Mouse (Mus musculus): Measurements from ENCODE around the gene Tm4sf4. TPM values are rescaled to one million over a fixed set of nuclear protein-coding genes. Genes with fewer than 3 reads are reported as not detected.
A peak's percentile ranks its signal among the peaks of the same experiment; 100 is the strongest.

Tm4sf4 gene
- polyA plus RNA-seq, 1 experiment = 0.07 TPM

DNA sequence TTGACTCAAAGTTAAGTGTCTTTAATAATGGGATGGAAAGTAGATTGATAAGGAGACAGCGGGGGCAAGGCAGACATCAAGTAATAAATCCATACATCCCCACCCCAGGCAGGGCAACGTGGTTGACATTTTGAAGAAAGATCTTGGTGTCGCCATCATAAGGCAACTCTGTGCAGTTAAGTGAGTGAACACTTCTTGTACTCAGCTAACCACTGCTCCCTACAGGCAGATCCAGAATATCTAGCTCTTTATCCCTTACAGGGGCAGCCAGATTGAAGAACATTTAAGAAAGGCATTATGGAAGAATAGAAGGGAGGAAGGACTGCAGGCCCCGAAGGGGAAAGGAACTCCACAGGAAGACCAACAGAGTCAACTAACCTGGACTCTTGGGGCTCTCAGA lies 4.4 kb downstream of the Tm4sf4 start:
- TF ChIP-seq CTCF (IDR thresholded peaks at IDR 0.05; ENCODE audit: insufficient read depth, low read length) (no peak; the same call in 1 of the 2 replicates), POLR2A (IDR thresholded peaks at IDR 0.05; ENCODE audit: borderline replicate concordance, extremely low read depth, low read depth, low read length) (no peak)
- peak; percentile 35 for DNase-seq

DNA sequence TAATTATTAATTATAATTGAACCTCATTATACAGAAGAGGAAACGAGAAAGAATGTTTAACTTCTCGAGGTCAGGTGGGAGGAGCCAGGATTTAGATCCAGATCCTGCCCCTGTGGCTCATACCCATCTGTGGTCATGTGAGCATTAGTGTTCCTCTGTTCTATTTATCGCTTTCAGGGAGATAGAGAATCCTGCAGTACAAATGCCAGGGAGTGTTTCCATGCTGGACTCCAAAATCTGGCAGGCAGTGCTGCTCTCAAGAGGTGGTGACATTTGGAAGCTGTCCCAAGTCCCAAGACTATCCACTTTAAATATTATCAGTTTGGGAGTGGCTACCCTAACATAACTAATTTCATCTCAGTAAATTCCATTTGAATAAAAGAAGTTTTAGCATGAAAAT lies 6.6 kb downstream of the Tm4sf4 start:
- 34% methylated on average over 3 of the region's 3 CpGs for WGBS
- H3K4me1 ChIP-seq (ENCODE audit: control insufficient read depth, insufficient read depth, low read length) = peaks cover 3% of the 10 kb centered on the region; the same call in 1 of the 2 replicates
- no peak for DNase-seq
- H3K4me3 ChIP-seq (replicated peaks; ENCODE audit: extremely low read depth, low read depth, low read length) = no peak overlapping the region
- TF ChIP-seq CTCF (IDR thresholded peaks at IDR 0.05; ENCODE audit: insufficient read depth, low read length) (no peak), POLR2A (IDR thresholded peaks at IDR 0.05; ENCODE audit: borderline replicate concordance, extremely low read depth, low read depth, low read length) (no peak)

More for the DNA sequence above, 4.4 kb downstream of the Tm4sf4 start:
- Histone ChIP-seq H3K4me1 (ENCODE audit: control insufficient read depth, insufficient read depth, low read length) (peaks cover 3% of the 10 kb centered on the region; the same call in 1 of the 2 replicates), H3K4me3 (replicated peaks; ENCODE audit: extremely low read depth, low read depth, low read length) (no peak overlapping the region)
- WGBS = 46% methylated on average over 4 of the region's 4 CpGs

DNA sequence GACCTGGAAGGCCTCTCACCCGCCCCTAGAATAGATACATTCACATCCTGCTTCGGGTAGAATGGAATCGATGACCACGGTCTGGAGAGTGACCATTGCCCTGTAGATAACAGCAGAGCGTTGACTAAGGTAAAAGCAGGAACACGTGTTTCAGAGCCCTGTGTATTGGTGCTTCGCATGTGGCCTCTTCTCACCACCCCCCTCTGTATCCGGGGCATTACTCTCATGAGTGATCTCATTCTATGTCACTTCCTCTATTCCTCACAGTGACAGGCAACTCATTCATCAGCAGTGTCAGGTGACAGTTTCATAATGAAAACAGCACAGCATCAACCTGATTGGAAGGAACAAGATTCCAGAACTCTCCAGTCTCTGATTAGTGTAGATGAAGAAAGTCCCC lies 10.2 kb downstream of the Tm4sf4 start:
- TF ChIP-seq POLR2A (IDR thresholded peaks at IDR 0.05; ENCODE audit: borderline replicate concordance, extremely low read depth, low read depth, low read length) = no peak

GRCm38 (mm10) chr3:57440956-57441355 lies 15.8 kb downstream of the Tm4sf4 start:
- Histone ChIP-seq H3K4me1 (ENCODE audit: control insufficient read depth, insufficient read depth, low read length) (no peaks in the 10 kb centered on the region), H3K4me3 (replicated peaks; ENCODE audit: extremely low read depth, low read depth, low read length) (no peak overlapping the region)
- no peak for DNase-seq
- no peak for TF ChIP-seq POLR2A (IDR thresholded peaks at IDR 0.05; ENCODE audit: borderline replicate concordance, extremely low read depth, low read depth, low read length)
- TF ChIP-seq CTCF (IDR thresholded peaks at IDR 0.05; ENCODE audit: insufficient read depth, low read length) = no peak
- WGBS = 65% methylated on average over 3 of the region's 3 CpGs

More for the DNA sequence above, 10.2 kb downstream of the Tm4sf4 start:
- H3K4me3 ChIP-seq (replicated peaks; ENCODE audit: extremely low read depth, low read depth, low read length) = no peak overlapping the region
- DNase-seq = no peak
- no peaks in the 10 kb centered on the region for H3K4me1 ChIP-seq (ENCODE audit: control insufficient read depth, insufficient read depth, low read length)
- 54% methylated on average over 8 of the region's 8 CpGs for WGBS

DNA sequence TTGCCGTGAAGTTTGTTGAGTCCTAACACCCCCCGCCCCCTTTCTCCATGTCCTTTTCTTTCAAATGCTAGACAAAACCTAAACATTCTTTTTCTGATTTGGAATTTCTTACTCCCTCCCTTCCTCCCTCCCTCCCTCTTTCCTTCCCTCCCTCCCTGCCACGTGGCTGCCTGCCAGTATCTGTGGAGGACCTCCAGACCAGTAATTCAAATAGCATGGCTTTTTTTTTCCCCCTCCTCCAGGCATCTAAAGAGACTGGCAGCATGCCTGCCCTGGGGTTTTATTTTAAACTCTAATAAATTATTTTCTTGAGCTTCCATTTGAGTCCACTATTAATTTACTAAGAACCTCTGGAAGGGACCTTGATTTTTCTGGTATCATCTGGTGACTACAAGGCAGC lies 20.6 kb downstream of the Tm4sf4 start:
- Histone ChIP-seq H3K4me1 (ENCODE audit: control insufficient read depth, insufficient read depth, low read length) (no peaks in the 10 kb centered on the region), H3K4me3 (replicated peaks; ENCODE audit: extremely low read depth, low read depth, low read length) (no peak overlapping the region)
- no peak for DNase-seq
- 29% methylated on average over 3 of the region's 3 CpGs for WGBS
- TF ChIP-seq CTCF (IDR thresholded peaks at IDR 0.05; ENCODE audit: insufficient read depth, low read length) (no peak), POLR2A (IDR thresholded peaks at IDR 0.05; ENCODE audit: borderline replicate concordance, extremely low read depth, low read depth, low read length) (no peak)

DNA sequence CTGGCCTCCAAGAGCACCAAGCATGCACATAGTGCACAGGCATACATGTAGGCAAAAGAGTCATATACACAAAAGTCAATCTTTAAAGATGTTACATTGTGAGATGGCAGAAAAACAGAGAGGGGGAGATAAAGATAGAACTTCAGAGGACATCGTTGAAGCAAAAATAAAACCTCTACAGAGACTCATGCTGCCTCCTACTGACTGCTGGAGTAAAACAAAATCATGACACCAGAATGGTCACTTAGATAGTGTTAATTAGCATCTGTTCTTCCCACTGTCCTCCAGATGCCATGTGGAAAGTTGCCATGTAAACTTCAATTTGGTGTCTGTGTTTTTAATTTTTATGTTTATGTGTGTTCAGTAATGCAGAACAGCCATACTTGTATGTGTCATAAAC lies 22.8 kb downstream of the Tm4sf4 start:
- no peak for DNase-seq
- no peak overlapping the region for H3K4me3 ChIP-seq (replicated peaks; ENCODE audit: extremely low read depth, low read depth, low read length)
- H3K4me1 ChIP-seq (ENCODE audit: control insufficient read depth, insufficient read depth, low read length) = no peaks in the 10 kb centered on the region
- 13% methylated on average over 1 of the region's 1 CpGs for WGBS
- TF ChIP-seq POLR2A (IDR thresholded peaks at IDR 0.05; ENCODE audit: borderline replicate concordance, extremely low read depth, low read depth, low read length) = no peak
- TF ChIP-seq CTCF (IDR thresholded peaks at IDR 0.05; ENCODE audit: insufficient read depth, low read length) = no peak; the same call in 1 of the 2 replicates

DNA sequence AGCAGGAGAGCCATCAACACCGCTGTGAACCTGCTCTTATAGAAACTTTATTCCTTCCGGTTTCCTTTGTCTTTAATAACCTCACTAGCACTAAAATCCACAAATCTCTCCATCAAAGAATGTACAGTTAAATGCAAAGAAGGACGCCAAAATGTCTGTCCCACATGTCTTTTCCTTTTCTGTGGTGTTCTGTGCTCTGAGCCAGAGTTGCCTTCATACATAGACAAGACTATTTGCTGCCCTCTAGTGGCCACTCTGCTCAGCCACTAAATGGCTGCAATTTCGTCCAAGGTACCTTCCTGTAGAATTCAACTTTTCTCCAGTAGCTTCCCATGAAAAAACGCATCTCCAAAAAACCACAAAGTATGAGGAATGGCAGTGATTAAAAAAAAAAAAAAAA lies 23.3 kb downstream of the Tm4sf4 start:
- peak; percentile 30 for DNase-seq
- Histone ChIP-seq H3K4me1 (ENCODE audit: control insufficient read depth, insufficient read depth, low read length) (no peaks in the 10 kb centered on the region), H3K4me3 (replicated peaks; ENCODE audit: extremely low read depth, low read depth, low read length) (no peak overlapping the region)
- 27% methylated on average over 5 of the region's 5 CpGs for WGBS
- TF ChIP-seq POLR2A (IDR thresholded peaks at IDR 0.05; ENCODE audit: borderline replicate concordance, extremely low read depth, low read depth, low read length) = no peak
- peak; percentile 55; the same call in 1 of the 2 replicates for TF ChIP-seq CTCF (IDR thresholded peaks at IDR 0.05; ENCODE audit: insufficient read depth, low read length)

DNA sequence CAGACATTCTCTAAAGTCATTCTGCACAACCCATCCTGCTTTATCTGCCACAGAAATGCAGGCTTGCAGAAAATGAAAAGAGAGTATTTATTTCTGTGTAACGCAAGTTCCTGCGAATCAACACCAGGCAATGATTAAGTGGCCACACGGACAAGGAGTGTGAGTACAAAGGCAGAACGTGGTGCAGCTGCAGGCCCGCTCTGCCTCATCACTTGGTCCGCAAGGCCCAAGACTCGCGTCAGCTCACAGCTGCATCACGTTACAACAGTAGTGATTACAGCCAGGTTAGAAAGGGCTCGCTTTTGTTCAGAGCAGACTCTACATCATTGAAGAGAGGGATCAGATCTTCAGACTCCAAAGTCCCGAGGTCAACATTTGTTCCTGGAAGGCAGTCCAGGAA lies 33.5 kb downstream of the Tm4sf4 start:
- Histone ChIP-seq H3K4me3 (replicated peaks; ENCODE audit: extremely low read depth, low read depth, low read length) (no peak overlapping the region), H3K4me1 (ENCODE audit: control insufficient read depth, insufficient read depth, low read length) (peaks cover 2% of the 10 kb centered on the region; the same call in 1 of the 2 replicates)
- no peak for DNase-seq
- TF ChIP-seq CTCF (IDR thresholded peaks at IDR 0.05; ENCODE audit: insufficient read depth, low read length) (no peak), POLR2A (IDR thresholded peaks at IDR 0.05; ENCODE audit: borderline replicate concordance, extremely low read depth, low read depth, low read length) (no peak)
- 67% methylated on average over 11 of the region's 11 CpGs for WGBS

DNA sequence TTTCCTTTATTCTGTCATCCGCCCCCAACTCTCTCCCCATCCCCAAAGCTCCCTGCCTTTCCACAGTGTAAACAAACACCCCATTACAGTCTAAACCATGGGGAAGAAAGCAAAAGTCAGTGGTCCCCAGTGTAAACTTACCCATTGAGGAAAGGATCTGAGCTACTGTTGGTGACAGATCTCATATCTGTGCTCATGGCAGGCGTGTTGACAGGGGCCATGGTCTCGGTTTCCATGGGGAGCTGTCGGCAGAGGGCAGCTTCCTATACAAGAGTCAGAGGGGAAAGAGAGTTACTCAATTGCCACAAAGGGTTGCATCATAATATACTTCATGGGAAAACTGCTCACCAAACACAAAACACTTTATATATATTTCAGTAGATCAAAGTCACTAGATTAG lies 38.2 kb downstream of the Tm4sf4 start:
- no peak for DNase-seq
- peaks cover 2% of the 10 kb centered on the region; the same call in 1 of the 2 replicates for H3K4me1 ChIP-seq (ENCODE audit: control insufficient read depth, insufficient read depth, low read length)
- no peak for TF ChIP-seq CTCF (IDR thresholded peaks at IDR 0.05; ENCODE audit: insufficient read depth, low read length)
- no peak for TF ChIP-seq POLR2A (IDR thresholded peaks at IDR 0.05; ENCODE audit: borderline replicate concordance, extremely low read depth, low read depth, low read length)
- 55% methylated on average over 4 of the region's 4 CpGs for WGBS
- no peak overlapping the region for H3K4me3 ChIP-seq (replicated peaks; ENCODE audit: extremely low read depth, low read depth, low read length)

- Histone ChIP-seq H3K4me1 (ENCODE audit: control insufficient read depth, insufficient read depth, low read length) (peaks cover 15% of the 10 kb centered on the region), H3K4me3 (replicated peaks; ENCODE audit: extremely low read depth, low read depth, low read length) (no peak overlapping the region)
- TF ChIP-seq CTCF (IDR thresholded peaks at IDR 0.05; ENCODE audit: insufficient read depth, low read length) (no peak), POLR2A (IDR thresholded peaks at IDR 0.05; ENCODE audit: borderline replicate concordance, extremely low read depth, low read depth, low read length) (no peak)
- DNase-seq = no peak
- 53% methylated on average over 3 of the region's 3 CpGs for WGBS
Measured at GRCm38 (mm10) chr3:57466289-57466688, 41.2 kb downstream of the Tm4sf4 start.

Measured in lung, adult 2 months (tissue).